Mouse (Mus musculus) midbrain, postnatal 0 days (tissue): ENCODE measurements around the gene Ets1. TPM values are rescaled to one million over a fixed set of nuclear protein-coding genes. Genes with fewer than 3 reads are reported as not detected.

Experiments used
- ATAC-seq: fragments of 200-750 bp; cut with Nextera tagmentation; 2 replicates; pipeline ENCODE4 v1.8.0; 2017; ENCODE audit warnings: moderate number of reproducible peaks, mild to moderate bottlenecking, moderate TSS enrichment, moderate library complexity; ENCODE audit not compliant: low FRiP score
- DNase-seq: peaks from one replicate; pipeline ENCODE4 v3.0.0-alpha.2; 2015; ENCODE audit warnings: low spot score
- H3K27ac ChIP-seq: fragments of 300-500 bp; sonication (generic); 2 replicates; pipeline ENCODE4 v1.5.1; 2014; ENCODE audit warnings: low read depth, mild to moderate bottlenecking, low read length, mixed read lengths
- H3K27me3 ChIP-seq: fragments of 300-500 bp; sonication (generic); 2 replicates; pipeline ENCODE4 v1.6.1; 2014; ENCODE audit warnings: low read length, control low read depth, mixed read lengths; ENCODE audit not compliant: insufficient read depth
- H3K36me3 ChIP-seq: fragments of 300-500 bp; sonication (generic); 2 replicates; pipeline ENCODE4 v1.6.1; 2014; ENCODE audit warnings: low read length, control low read depth, mixed read lengths; ENCODE audit not compliant: insufficient read depth
- H3K4me1 ChIP-seq: fragments of 300-500 bp; sonication (generic); 2 replicates; pipeline ENCODE4 v1.6.1; 2014; ENCODE audit warnings: mild to moderate bottlenecking, control low read depth, antibody characterized with exemption, low read length, mixed read lengths; ENCODE audit not compliant: insufficient read depth
- H3K4me2 ChIP-seq: fragments of 300-500 bp; sonication (generic); 2 replicates; pipeline ENCODE4 v1.6.1; 2014; ENCODE audit warnings: low read depth, mild to moderate bottlenecking, low read length, mixed read lengths; ENCODE audit not compliant: poor library complexity, severe bottlenecking
- H3K4me3 ChIP-seq: fragments of 300-500 bp; sonication (generic); 2 replicates; pipeline ENCODE4 v1.5.1; 2014; ENCODE audit warnings: low read depth, mild to moderate bottlenecking, low read length, moderate library complexity
- H3K9ac ChIP-seq: fragments of 300-500 bp; sonication (generic); replicated peaks from 2 replicates; pipeline ENCODE4 v1.6.1; 2014; ENCODE audit warnings: mild to moderate bottlenecking, low read length, moderate library complexity, mixed read lengths; ENCODE audit not compliant: poor library complexity, severe bottlenecking
- H3K9me3 ChIP-seq: fragments of 300-500 bp; sonication (generic); 2 replicates; pipeline ENCODE4 v1.6.1; 2016; ENCODE audit warnings: low read length, control low read depth
- CTCF ChIP-seq: IDR thresholded peaks from 2 replicates; pipeline ENCODE4 v1.5.1; 2016; ENCODE audit warnings: antibody characterized with exemption, mild to moderate bottlenecking
- WGBS: fragments of 180-500 bp; shearing (Covaris S2); extraction: QIAGEN DNeasy Blood & Tissue Kit; methylation state at CpG from one replicate; pipeline ENCODE4 v1.1.7; 2014; 5-methylcytosine and 5-hydroxymethylcytosine counted together
- polyA plus RNA-seq: library from polyadenylated mRNA; unstranded; fragments of >200 nt; fragmentation: Nextera tagmentation; extraction: Ambion mirVana; gene quantifications from 2 replicates; pipeline ENCODE4 v1.2.1, GENCODE M21; 2015
- total RNA-seq: library from RNA; depleted of rRNA; stranded (reverse); fragments of >200 nt; gene quantifications from 2 replicates; pipeline ENCODE4 v1.2.3, GENCODE M21; 2014

Ets1 gene
- total and polyA plus RNA-seq, 2 experiments from 2014 or later: 8.9 to 10.8 TPM

DNA sequence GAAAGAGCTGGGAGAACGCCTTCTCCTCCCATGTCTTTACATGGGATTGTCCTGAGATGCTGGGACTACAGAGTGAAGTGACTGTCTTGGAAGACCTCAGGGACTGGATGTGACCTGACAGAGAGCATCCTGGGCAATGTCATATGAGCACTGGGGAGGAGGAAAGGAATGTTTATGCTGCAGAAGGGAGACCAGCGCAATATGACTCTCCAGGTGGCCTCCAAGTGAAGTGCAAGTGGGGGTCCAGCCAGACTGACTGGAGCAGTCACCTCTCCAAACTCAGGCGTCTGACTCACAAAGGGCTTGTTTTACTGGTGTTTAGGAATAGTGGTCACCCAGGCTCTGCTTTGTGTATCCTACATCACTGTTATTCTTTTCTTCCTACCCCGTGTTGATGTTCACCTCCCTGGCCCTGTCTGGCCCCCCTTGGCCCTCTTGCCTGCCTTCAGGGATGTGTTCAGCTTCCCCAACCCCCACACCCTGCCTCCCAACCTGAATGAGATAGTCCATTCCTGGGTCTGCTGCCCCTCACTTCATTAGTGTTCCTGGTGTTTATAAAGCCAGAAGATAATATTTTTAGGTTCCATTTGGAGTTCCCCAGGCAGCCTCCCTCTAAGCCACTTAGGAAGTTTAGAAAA is 42.2 kb downstream of the Ets1 start:
- 75% methylated on average over 4 of the region's 4 CpGs for WGBS
- H3K4me3 ChIP-seq: no peak overlapping the region
- TF ChIP-seq CTCF: no peak
- H3K4me1 ChIP-seq: 0 out of 2 replicates have a peak, but pooled peaks cover 3% of the 10 kb centered on the region
- H3K27ac ChIP-seq: no peak overlapping the region
- H3K36me3 ChIP-seq: no peaks in the 10 kb centered on the region
- no peak overlapping the region for H3K4me2 ChIP-seq
- DNase-seq: no peak
- peaks cover 25% of the 10 kb centered on the region for H3K27me3 ChIP-seq
- ATAC-seq: no peak
- no peaks in the 10 kb centered on the region for H3K9me3 ChIP-seq
- no peak overlapping the region for H3K9ac ChIP-seq

DNA sequence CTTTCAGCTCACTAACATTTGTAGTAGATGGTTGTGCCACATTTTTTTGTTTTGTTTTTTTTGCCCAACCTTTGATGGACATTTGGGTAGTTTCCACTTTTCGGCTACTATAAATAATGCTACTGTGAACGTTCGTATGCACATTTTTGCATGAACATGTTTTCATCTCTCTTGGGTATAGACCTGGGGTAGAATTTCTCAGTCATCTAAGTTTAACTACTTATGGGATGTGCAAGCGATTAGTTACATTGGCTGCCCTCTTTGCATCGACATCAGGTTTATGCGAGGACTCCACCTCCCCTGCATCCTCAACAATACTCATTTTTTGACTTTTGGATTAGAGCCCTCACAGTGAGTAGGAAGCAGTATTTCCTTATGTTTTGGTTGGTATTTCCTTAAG is 43.5 kb downstream of the Ets1 start:
- no peak overlapping the region for H3K27ac ChIP-seq
- peaks cover 30% of the 10 kb centered on the region for H3K27me3 ChIP-seq
- no peak for TF ChIP-seq CTCF
- 0 out of 2 replicates have a peak, but pooled peaks cover 3% of the 10 kb centered on the region for H3K4me1 ChIP-seq
- no peaks in the 10 kb centered on the region for H3K36me3 ChIP-seq
- no peak overlapping the region for H3K4me2 ChIP-seq
- H3K9me3 ChIP-seq: no peaks in the 10 kb centered on the region
- H3K9ac ChIP-seq: no peak overlapping the region
- ATAC-seq (no peak), DNase-seq (no peak)
- H3K4me3 ChIP-seq: no peak overlapping the region
- WGBS: 87% methylated on average over 6 of the region's 6 CpGs

DNA sequence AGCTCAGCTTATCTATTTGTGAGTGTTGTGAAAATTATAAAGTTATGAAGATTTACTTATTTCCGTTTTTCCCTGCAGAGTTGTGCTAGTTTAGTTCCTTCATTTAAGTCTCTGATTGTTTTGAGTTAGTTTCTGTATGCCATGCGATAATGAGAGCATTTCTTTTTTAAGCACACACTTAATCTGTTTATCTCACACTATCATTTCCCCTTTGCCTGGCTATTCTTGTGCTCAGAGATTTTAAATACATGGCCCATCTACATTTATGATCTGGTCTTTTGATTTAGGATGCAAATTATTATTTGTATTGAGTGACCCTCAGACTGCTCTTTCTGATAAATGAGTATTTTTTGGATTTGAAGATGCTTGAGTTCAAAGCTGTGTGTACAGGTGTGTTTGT is 44.2 kb downstream of the Ets1 start:
- Histone ChIP-seq H3K9ac (no peak overlapping the region), H3K27me3 (peaks cover 34% of the 10 kb centered on the region)
- 92% methylated on average over 2 of the region's 2 CpGs for WGBS

DNA sequence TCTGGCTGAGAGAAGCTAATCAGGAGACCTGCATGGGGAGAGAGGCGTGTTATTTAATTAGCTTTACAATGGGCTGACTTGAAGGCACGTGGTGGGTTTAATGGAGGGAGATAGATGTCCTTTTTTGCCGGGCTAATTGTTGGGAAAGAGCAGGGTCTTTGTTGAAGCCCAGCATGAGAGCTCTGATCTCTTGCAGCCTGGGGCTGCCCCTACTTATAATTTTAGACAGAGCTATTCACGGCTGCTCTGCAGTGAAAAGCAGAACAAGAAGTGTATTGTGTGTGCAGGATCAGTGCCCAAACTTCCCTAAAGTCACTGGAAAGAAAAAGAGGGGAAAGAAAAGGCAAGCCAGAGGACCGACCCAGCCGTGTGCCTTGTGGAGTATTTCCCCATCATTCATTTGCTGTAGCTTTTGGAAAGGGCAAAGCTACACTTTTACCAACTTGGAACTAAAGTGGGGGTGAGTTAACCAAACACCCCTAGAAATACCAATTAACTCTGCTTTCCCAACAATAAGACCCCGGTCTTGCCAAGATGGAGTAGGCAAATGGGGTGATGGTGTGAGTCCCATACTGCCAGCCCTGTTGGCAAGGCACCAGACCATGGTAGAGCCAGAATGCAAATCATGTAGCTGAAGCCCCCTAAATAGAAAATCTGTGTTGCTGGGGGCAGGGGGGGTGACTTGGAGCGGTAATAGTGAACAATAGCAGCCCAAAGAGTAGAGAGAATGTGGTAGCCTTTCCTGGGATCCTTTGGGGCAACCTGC is 50.0 kb downstream of the Ets1 start:
- Histone ChIP-seq H3K4me3 (no peak overlapping the region), H3K4me1 (no peaks in the 10 kb centered on the region), H3K27me3 (peaks cover 53% of the 10 kb centered on the region), H3K9me3 (no peaks in the 10 kb centered on the region), H3K36me3 (no peaks in the 10 kb centered on the region), H3K4me2 (no peak overlapping the region), H3K27ac (no peak overlapping the region), H3K9ac (no peak overlapping the region)
- DNase-seq (peak; percentile 78), ATAC-seq (no peak)
- TF ChIP-seq CTCF: no peak
- WGBS: 15% methylated on average over 8 of the region's 8 CpGs

More for the DNA sequence above, 44.2 kb downstream of the Ets1 start:
- TF ChIP-seq CTCF: no peak
- no peaks in the 10 kb centered on the region for H3K36me3 ChIP-seq
- H3K9me3 ChIP-seq: no peaks in the 10 kb centered on the region
- no peak overlapping the region for H3K27ac ChIP-seq
- ATAC-seq: no peak
- no peak for DNase-seq
- H3K4me1 ChIP-seq: 0 out of 2 replicates have a peak, but pooled peaks cover 3% of the 10 kb centered on the region
- no peak overlapping the region for H3K4me3 ChIP-seq
- no peak overlapping the region for H3K4me2 ChIP-seq

DNA sequence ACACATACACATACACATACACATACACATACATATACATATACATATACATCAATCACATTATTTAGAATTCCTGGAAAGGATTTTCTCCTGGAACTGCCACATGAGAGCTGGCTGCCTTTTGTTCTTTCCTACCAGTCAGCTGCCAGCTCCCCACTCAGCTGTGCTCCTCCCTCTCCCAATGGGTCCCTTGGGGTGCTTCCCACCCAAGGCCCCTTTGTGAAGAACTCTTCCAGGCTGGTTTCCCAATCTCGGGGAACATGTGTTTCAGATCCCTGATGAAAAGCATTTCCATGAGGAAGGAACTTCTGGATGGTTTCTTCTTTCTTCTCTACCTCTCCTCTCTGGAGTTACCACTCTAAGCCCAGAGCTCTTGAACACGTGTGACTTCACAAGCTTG is 52.3 kb downstream of the Ets1 start:
- DNase-seq (no peak), ATAC-seq (no peak)
- Histone ChIP-seq H3K4me2 (no peak overlapping the region), H3K36me3 (no peaks in the 10 kb centered on the region), H3K27ac (no peak overlapping the region), H3K4me3 (no peak overlapping the region), H3K9me3 (no peaks in the 10 kb centered on the region), H3K9ac (no peak overlapping the region), H3K27me3 (peaks cover 62% of the 10 kb centered on the region), H3K4me1 (no peaks in the 10 kb centered on the region)
- WGBS: 68% methylated on average over 2 of the region's 2 CpGs
- no peak for TF ChIP-seq CTCF

DNA sequence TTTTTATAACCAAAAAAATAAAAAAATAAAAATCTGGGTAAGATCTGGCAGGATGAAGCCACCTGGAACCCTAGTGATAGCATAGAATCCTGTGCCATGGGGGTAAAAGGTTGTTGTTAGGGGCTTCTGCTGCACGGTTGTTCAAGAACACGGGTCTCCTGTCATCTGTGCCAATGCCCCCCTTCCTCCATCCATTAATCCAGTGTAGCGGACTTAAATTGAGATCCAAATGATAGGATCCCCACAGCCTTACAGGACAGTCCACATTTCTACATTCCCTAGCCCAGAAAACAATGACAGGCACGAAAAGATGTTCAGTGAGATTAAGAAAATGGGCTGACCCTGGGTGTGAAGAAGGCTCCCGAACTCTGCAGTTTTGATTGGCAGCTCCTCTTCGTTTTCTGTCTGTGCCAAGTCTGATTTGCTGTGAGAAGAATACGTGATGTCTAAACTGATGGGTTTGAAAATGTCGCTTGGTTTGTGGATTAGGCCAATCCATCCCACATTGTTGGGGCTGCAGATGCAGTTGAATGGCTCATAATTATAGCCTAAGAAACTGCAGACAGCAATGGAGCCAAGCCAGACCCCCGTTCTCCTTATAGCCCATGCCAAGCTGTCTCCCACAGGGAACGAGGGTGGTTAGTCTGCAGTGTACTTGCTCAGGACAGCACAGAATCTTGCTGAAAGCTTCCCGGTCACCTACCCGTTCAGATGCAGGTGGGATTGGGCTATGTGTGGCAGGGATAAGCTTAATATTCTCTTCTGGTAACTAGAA is 55.3 kb downstream of the Ets1 start:
- Histone ChIP-seq H3K4me2 (no peak overlapping the region), H3K36me3 (no peaks in the 10 kb centered on the region), H3K27ac (no peak overlapping the region), H3K9ac (no peak overlapping the region), H3K9me3 (no peaks in the 10 kb centered on the region), H3K4me3 (no peak overlapping the region), H3K27me3 (peaks cover 66% of the 10 kb centered on the region), H3K4me1 (no peaks in the 10 kb centered on the region)
- DNase-seq (no peak), ATAC-seq (no peak)
- TF ChIP-seq CTCF: no peak
- WGBS: 42% methylated on average over 12 of the region's 12 CpGs
